8 mouse cellular contexts compared by ENCODE assay signal in the genomic region with DNA sequence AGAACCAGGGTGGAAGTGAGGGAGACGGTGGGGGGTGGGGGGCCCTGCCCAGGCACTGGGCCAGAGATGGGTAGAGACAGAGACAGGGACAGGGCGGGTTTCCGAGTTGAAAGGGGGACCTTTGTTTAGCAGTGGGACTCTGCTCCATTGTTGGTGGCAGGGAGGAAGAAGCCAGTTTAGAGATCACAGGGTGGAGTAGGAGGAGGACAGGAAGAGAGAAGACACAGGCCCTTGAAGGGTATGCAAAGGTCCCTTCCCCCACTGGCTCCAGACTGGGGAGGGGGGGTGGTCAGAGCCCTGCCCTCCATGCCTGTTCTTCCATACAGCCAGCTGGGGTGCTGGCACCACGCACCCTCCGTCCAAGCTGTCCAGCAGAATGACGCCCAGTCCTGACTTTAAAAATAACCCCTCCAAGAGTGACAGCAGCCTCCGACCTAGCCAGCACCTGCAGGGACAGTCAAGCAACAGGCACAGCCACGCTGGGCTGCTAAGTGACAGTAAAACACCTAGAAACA. TPM values are rescaled to one million over a fixed set of nuclear protein-coding genes. Genes with fewer than 3 reads are reported as not detected.
DNase-seq lines count a peak whose midpoint lies in the region; TF ChIP-seq lines count a peak whose summit lies in the region.

No protein-coding gene starts in this region.

- H3K27ac ChIP-seq in thymus, adult 2 months (ENCODE audit: control insufficient read depth, insufficient read depth, low read length): peak overlapping the region; percentile 12; the same call in 1 of the 2 replicates
- H3K27ac ChIP-seq in heart, adult 2 months: peak overlapping the region; percentile 98
- H3K27ac ChIP-seq in kidney, adult 2 months (ENCODE audit: insufficient read depth, low read depth, low read length): peak overlapping the region; percentile 73

- peaks cover 5% of the 10 kb centered on the region; the same call in 1 of the 2 replicates for H3K36me3 ChIP-seq in thymus, adult 2 months (ENCODE audit: control insufficient read depth, insufficient read depth, low read length)
- H3K36me3 ChIP-seq in heart, adult 2 months (ENCODE audit: control insufficient read depth, insufficient read depth, low read length): peaks cover 56% of the 10 kb centered on the region
- H3K36me3 ChIP-seq in kidney, adult 2 months (ENCODE audit: control insufficient read depth, insufficient read depth, low read length): peaks cover 8% of the 10 kb centered on the region

- intact Hi-C loops in heart, adult 2 months (cut with DNase I): loop anchor here (10.0 kb wide), 1 partner anchor 575 kb away; no protein-coding TSS in a partner anchor

- TF ChIP-seq CTCF in thymus, adult 2 months (IDR thresholded peaks at IDR 0.05; ENCODE audit: borderline replicate concordance, control insufficient read depth, extremely low read depth, insufficient read depth, low read length, poor library complexity): no peak
- TF ChIP-seq CTCF in heart, adult 2 months (IDR thresholded peaks at IDR 0.05): 0 out of 2 replicates have a peak, but pooled peaks have one; percentile 3
- no peak for TF ChIP-seq CTCF in kidney, adult 2 months (conservative IDR thresholded peaks at IDR 0.05; ENCODE audit: insufficient read depth, insufficient read length, low read depth, low read length)

- peaks cover 10% of the 10 kb centered on the region for H3K79me2 ChIP-seq in heart, adult 2 months (replicated peaks; ENCODE audit: control insufficient read depth, insufficient read depth, low read length)

- no peaks in the 10 kb centered on the region for H3K27me3 ChIP-seq in thymus, adult 2 months (ENCODE audit: control insufficient read depth, insufficient read depth, low read length)
- H3K27me3 ChIP-seq in heart, adult 2 months (ENCODE audit: control insufficient read depth, insufficient read depth, low read length): no peaks in the 10 kb centered on the region
- H3K27me3 ChIP-seq in kidney, adult 2 months (replicated peaks; ENCODE audit: control insufficient read depth, insufficient read depth, low read length): no peaks in the 10 kb centered on the region

- peaks cover 61% of the 10 kb centered on the region for H3K4me1 ChIP-seq in thymus, adult 2 months (replicated peaks; ENCODE audit: control insufficient read depth, insufficient read depth, low read length)
- H3K4me1 ChIP-seq in heart, adult 2 months (ENCODE audit: control insufficient read depth, insufficient read depth, low read length): peaks cover 72% of the 10 kb centered on the region
- H3K4me1 ChIP-seq in kidney, adult 2 months (ENCODE audit: control insufficient read depth, insufficient read depth, low read length): peaks cover 69% of the 10 kb centered on the region

- TF ChIP-seq POLR2A in thymus, adult 2 months (IDR thresholded peaks at IDR 0.05; ENCODE audit: control insufficient read depth, extremely low read depth, insufficient read depth, low read length, poor library complexity): no peak
- TF ChIP-seq POLR2A in heart, adult 2 months (IDR thresholded peaks at IDR 0.05; ENCODE audit: insufficient read depth, low read depth, low read length): 0 out of 2 replicates have a peak, but pooled peaks have one; percentile 3
- no peak for TF ChIP-seq POLR2A in kidney, adult 2 months (IDR thresholded peaks at IDR 0.05; ENCODE audit: low read depth, low read length)

- H3K9ac ChIP-seq in heart, adult 2 months (ENCODE audit: low read depth, low read length): peak overlapping the region; percentile 19

- TF ChIP-seq EP300 in heart, adult 2 months (IDR thresholded peaks at IDR 0.05; ENCODE audit: insufficient read depth, low read depth, low read length): peak; percentile 92

- DNase-seq in thymus, adult 2 months: no peak
- no peak for DNase-seq in thymus, postnatal 4 days
- DNase-seq in heart, adult 2 months: peak; percentile 80 to 84
- DNase-seq in kidney, adult 2 months: peak; percentile 87
- DNase-seq in lung, postnatal 10 days: peak; percentile 91
- DNase-seq in layer of hippocampus, postnatal 36 days: no peak
- DNase-seq in embryo, embryonic 10.5 days (ENCODE audit: low spot score): no peak
- no peak for DNase-seq in urinary bladder, postnatal 10 days (ENCODE audit: low spot score)

- 75% methylated on average over 8 of the region's 8 CpGs for WGBS in thymus, adult 2 months
- WGBS in heart, adult 2 months: 18% methylated on average over 8 of the region's 8 CpGs
- 28% methylated on average over 8 of the region's 8 CpGs for WGBS in kidney, adult 2 months

- no peak overlapping the region for H3K4me3 ChIP-seq in thymus, adult 2 months (ENCODE audit: control insufficient read depth, insufficient read depth, low read length)
- H3K4me3 ChIP-seq in heart, adult 2 months: no peak overlapping the region; the same call in 1 of the 2 replicates
- no peak overlapping the region for H3K4me3 ChIP-seq in kidney, adult 2 months (ENCODE audit: insufficient read depth, low read depth, low read length)

RNA-seq across cellular contexts. Expression of a gene that starts 7.6 kb away (rescaled TPM):
- polyA plus RNA-seq in thymus, adult 2 months (2012; rRNA removed): 220 and 221 TPM in 2 replicates
- total RNA-seq in heart, adult 2 months (2021): 100 to 1,000 TPM; 234 to 237 TPM
- polyA plus RNA-seq in heart, adult 2 months (2012; rRNA removed): 317 and 318 TPM in 2 replicates
- polyA plus RNA-seq in kidney, adult 2 months (2012; rRNA removed): 220 and 229 TPM in 2 replicates
- total RNA-seq in layer of hippocampus, postnatal 36 days (2021): 10 to 100 TPM; 36.5 to 39.8 TPM

RNA-seq across cellular contexts. Expression of a gene that starts 24.6 kb away (rescaled TPM):
- polyA plus RNA-seq in thymus, adult 2 months (2012; rRNA removed): 22.3 and 23.6 TPM in 2 replicates
- 10 to 100 TPM; 13.4 to 16.8 TPM for total RNA-seq in heart, adult 2 months (2021)
- polyA plus RNA-seq in heart, adult 2 months (2012; rRNA removed): 29.7 and 35.6 TPM in 2 replicates
- polyA plus RNA-seq in kidney, adult 2 months (2012; rRNA removed): 11.9 and 13.9 TPM in 2 replicates
- 1 to 10 TPM; 8.7 to 9.4 TPM for total RNA-seq in layer of hippocampus, postnatal 36 days (2021)

RNA-seq across cellular contexts. Expression of a gene that starts 25.5 kb away (rescaled TPM):
- polyA plus RNA-seq in thymus, adult 2 months (2012; rRNA removed): 7.8 and 9.5 TPM in 2 replicates
- total RNA-seq in heart, adult 2 months (2021): 1 to 10 TPM; 7.4 to 7.5 TPM
- 24.8 and 35.6 TPM in 2 replicates for polyA plus RNA-seq in heart, adult 2 months (2012; rRNA removed)
- 12.5 and 15.9 TPM in 2 replicates for polyA plus RNA-seq in kidney, adult 2 months (2012; rRNA removed)
- total RNA-seq in layer of hippocampus, postnatal 36 days (2021): 1 to 10 TPM; 4.4 to 5.0 TPM

RNA-seq across cellular contexts. Expression of a gene that starts 34.1 kb away (rescaled TPM):
- 7.7 and 8.6 TPM in 2 replicates for polyA plus RNA-seq in thymus, adult 2 months (2012; rRNA removed)
- total RNA-seq in heart, adult 2 months (2021): 1 to 10 TPM; 1.3 to 1.5 TPM
- 0.97 and 1.4 TPM in 2 replicates for polyA plus RNA-seq in heart, adult 2 months (2012; rRNA removed)
- 3.0 and 3.6 TPM in 2 replicates for polyA plus RNA-seq in kidney, adult 2 months (2012; rRNA removed)
- total RNA-seq in layer of hippocampus, postnatal 36 days (2021): 100 to 1,000 TPM; 148 to 154 TPM

RNA-seq across cellular contexts. Expression of a gene that starts 51.6 kb away (rescaled TPM):
- 129 and 136 TPM in 2 replicates for polyA plus RNA-seq in thymus, adult 2 months (2012; rRNA removed)
- 10 to 100 TPM; 23.5 to 24.1 TPM for total RNA-seq in heart, adult 2 months (2021)
- 44.0 and 63.3 TPM in 2 replicates for polyA plus RNA-seq in heart, adult 2 months (2012; rRNA removed)
- polyA plus RNA-seq in kidney, adult 2 months (2012; rRNA removed): 29.3 and 32.0 TPM in 2 replicates
- 10 to 100 TPM; 56.9 to 62.8 TPM for total RNA-seq in layer of hippocampus, postnatal 36 days (2021)

Comparison
In these comparisons a context has a peak if more than half of its experiments do, and no peak if none do; other contexts are left out.
1. DNase-seq: peak in heart, adult 2 months (2 of 2), kidney, adult 2 months (single experiment) and lung, postnatal 10 days (single experiment); none in thymus, adult 2 months (single experiment), thymus, postnatal 4 days (single experiment), layer of hippocampus, postnatal 36 days (0 of 2), embryo, embryonic 10.5 days (single experiment) and urinary bladder, postnatal 10 days (single experiment).
2. H3K27ac ChIP-seq: peak in every context shown above with its lines; median percentile 98 in heart, adult 2 months; 73 in kidney, adult 2 months; 12 in thymus, adult 2 months.